Mouse (Mus musculus): ENCODE data around the gene Itih5.

Gene Itih5

DNA sequence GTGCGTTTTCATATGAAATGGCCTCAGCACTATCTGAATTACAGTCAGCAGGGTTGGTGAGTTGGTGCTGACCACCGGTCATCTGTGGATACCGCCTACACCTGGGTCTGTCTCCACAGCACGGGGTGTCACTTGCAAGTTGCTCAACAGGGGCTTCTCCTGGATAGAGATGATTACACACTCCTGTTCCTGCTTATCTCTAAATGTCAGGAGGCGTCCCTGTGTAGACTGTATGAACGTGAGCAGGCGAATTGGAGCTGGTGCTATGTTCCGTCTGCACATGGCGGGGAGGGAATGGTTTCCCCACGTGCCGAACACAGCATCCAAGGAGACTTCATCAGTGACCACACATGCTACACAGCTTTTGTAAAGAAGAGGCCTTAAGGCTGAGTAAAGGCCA is 13.9 kb downstream of the Itih5 start:
- DNase-seq (ENCODE audit: extremely low read depth, low read depth, low spot score), result no peak

DNA sequence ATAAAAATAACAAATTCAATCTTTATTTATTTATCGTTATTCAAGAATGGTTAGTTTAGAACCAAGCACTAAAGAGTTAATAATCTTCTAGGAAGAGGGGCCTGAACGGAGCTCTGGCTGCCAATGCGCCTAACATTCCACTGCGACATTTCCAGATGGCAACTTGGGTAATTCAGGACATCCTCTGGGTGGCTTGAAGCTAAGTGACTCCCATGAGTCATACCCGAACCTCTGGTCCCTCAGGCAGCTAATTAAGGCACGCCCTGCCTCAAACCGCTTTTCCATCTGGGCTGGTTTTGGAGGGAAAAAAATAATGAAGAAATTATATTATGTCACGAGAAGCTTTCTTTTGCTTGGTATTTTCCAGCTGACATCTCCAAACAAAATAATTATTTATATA is 14.6 kb downstream of the Itih5 start:
- DNase-seq (ENCODE audit: extremely low read depth, low read depth, low spot score), result no peak

DNA sequence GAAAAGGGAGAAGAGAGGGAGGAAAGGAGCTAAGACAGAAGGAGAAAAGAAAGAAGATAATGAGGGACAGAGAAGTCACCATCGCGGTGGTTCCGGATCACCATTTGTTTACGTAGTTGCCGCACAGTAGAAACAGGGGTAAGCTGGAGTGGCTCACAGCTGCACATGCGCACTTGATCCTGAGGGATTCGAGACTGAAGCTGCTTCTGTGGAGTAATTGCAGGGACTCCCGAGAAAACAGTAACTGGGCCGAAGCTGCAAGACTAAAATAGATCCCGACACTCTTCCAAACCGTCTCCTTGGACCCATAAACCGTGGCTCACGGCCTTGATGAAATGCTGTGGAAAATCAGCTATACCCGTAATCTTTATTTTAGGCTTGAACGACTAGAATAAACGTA is 16.6 kb downstream of the Itih5 start:
- no peak for DNase-seq (ENCODE audit: extremely low read depth, low read depth, low spot score)

DNA sequence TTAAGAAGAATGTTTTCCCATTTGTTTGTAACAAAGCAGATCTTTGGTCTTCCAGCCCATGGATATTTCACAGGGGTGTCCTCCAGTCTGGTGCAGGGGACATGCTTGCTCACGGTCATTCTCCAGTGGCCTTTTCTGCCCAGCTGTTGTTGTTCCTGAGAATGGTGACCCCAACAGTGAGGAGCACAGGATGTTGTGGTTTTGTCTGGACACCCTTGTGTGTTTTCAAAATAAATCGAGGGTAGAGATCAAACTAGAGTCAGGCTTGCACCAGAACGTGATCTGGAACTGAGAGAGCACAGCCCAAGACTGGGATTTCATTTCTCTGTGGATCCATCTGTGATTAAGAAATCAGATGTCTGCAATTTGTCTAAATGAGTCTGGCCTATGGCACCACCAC is 40.2 kb downstream of the Itih5 start:
- no peak for DNase-seq (ENCODE audit: extremely low read depth, low read depth, low spot score)

DNA sequence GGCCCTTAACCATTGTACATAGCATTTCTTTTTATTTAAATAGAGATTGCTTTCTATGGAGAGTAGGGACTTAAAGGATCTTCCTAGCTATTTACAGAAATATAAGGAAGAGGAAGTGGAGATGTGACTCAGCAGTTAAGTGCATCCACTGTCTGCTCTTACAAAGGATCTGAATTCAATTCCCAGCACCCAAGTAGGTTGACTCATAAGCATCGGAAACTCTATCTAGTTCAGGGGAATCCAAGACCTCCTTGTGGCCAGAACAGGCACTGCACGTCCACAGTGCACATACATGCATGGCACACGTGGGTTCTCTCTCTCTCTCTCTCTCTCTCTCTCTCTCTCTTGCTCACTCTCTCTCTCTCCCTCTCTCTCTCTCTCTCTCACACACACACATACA is 41.8 kb downstream of the Itih5 start:
- no peak for DNase-seq (ENCODE audit: extremely low read depth, low read depth, low spot score)

DNA sequence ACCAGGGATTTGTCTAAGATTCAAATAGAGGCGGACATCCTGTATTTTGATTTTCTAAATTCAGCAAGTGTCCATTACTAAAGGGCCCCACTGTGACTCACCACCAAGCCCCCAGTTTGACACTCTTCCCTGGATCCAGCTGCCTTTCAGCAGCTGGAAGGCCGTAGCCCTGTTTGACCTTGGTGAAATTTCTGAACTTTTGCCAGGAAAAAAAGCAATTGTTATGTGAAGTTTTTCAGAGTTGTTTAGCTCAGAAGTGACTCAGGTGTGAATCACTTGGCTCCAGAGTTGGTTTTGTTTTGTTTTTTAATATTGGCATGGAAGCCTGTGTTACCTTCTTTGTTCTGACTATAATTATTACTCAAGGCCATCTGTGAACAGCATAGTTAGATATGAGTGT is 46.0 kb downstream of the Itih5 start:
- no peak for DNase-seq (ENCODE audit: extremely low read depth, low read depth, low spot score)

DNA sequence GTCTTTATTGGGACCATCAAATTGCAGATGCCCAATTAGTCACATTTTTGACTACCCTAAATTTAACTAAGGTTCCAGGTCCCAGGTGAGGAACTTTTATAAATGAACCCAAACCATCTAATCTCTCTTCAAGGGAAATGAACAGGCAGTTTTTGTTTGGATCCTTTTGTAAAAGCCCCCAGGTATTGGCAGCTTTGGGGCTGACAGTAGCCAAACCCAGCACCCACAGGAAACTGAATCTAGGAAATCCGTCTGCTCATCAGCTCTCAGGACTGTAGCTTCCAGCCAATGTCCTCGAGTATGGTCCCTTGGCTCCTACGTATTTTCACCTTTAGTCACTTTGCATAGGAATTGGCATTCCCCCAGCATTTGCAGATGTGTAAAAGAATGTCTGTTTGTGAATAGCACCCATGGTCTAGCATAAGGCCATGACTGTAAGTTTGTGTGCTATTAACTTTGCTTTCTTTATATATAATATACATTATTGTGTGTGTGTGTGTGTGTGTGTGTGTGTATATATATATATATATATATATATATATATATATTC is 47.4 kb downstream of the Itih5 start:
- no peak for DNase-seq (ENCODE audit: extremely low read depth, low read depth, low spot score)

DNA sequence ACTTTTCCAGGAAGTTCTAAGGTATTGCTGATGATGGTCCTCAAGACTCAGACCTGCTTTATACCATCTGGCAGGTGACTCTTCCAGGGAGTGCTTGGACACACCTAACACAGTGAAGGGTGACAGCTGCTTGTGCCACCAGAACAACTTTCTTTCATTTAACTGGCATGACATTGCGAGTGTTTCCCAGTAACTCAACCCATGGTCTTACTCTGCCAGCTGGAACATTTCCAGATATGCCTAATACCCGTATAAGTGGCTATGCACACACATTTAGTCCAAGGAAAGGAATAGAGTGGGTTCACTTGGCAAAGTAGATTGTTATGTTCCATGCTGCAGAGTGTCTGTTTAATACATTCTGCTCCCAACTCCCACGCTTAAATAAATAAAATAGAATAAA is 50.9 kb downstream of the Itih5 start:
- no peak for DNase-seq (ENCODE audit: extremely low read depth, low read depth, low spot score)

DNA sequence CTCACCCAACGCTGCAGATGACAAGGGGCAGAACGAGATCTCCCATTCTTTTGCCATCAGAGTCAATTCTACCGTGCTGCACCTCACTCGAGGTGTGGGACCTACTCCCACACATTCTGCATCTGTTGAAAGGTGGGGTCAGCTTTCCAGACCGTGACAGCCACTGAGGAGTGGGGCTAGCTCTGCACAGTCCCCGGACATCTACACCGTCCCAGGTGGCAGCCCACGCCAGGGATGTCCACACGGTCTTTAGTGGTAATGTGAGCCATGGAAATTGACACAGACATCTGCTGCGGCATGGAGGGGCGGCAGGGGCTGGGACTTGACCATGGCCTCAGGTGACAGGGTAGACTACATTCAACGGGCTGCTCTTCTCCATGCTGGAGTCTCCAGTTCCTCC is 60.1 kb downstream of the Itih5 start:
- DNase-seq (ENCODE audit: extremely low read depth, low read depth, low spot score), result no peak

DNA sequence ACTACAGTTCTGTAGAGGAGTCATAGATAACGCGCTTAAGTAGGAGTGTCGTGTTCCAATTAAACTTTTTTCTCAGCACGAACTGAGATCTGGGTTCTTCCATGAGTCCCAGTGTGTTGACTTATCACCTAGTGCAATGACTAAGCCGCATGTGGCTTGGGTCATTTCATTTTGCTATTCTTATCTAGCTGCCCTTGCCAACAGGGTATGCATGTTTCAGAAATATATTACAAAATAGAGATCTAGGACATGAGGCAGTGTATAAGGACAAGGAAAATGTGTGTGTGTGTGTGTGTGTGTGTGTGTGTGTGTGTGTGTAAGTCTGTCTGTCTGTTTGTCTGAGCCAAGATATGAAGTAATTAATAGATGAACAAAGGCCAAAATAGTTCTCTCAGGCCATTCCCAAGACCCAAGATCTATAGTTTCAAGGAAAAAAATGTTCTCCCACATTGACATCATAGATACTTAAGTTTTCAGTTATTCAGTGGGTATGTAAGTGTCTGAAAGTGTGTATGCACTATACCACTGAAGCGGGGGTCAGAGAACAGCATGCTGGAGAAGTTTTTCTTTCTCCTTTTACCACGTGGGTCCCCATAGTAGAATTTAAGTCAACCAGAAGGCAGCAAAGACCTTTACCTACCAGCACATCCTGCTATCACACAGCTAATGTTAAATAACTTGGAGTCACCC is 62.6 kb downstream of the Itih5 start:
- no peak for DNase-seq (ENCODE audit: extremely low read depth, low read depth, low spot score)

DNA sequence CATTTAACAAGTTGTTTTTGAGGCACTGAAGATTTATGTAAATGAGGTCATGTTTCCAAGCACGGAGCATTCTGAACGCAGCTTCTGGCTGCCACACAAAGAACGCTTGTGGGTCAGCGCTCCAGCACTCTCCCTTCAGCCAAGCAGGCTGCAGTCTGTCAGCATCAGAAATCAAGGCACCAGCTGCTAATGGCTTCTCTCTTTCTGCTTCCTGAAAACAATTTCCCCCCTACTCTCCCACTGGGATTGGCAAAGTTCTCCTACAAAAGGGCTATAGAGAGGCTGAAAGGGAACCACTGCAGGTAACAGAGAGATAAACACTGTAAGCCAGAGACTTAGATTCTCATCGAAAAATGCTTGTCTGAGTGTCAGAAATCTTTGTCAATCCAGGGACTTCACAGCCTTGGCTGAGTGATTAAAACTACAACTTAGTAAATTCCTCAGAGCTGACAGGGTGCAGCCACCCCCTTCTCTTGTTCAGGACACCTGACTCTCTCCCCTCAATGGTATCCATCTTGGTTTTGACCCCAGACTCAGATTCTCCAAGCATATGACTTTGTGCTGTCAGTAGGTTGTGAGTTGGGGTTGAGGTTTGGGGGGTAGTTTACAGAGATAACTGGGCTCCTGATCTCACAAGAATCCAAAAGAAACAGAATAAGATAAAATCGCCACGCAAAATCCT is 63.3 kb downstream of the Itih5 start:
- DNase-seq (ENCODE audit: extremely low read depth, low read depth, low spot score), result no peak

DNA sequence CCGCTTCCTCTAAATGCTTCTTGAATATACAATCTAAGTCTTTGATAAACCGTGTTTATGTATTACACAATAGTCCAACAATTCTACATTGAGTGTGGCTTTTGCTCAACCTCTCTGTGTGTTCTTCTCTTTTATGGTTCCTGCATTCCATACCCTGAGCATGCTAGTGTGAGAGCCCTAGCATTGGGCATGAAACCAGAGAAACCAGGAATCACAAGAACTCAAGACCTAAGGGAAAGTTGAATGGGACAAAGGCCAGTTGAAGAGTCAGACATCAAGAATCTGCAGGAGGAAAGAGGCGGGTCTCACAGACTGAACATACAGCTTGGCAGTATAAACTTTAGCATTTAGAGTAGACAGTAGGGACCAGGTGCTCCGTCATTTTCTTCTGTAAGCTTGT is 68.5 kb downstream of the Itih5 start:
- DNase-seq (ENCODE audit: extremely low read depth, low read depth, low spot score), result no peak

DNA sequence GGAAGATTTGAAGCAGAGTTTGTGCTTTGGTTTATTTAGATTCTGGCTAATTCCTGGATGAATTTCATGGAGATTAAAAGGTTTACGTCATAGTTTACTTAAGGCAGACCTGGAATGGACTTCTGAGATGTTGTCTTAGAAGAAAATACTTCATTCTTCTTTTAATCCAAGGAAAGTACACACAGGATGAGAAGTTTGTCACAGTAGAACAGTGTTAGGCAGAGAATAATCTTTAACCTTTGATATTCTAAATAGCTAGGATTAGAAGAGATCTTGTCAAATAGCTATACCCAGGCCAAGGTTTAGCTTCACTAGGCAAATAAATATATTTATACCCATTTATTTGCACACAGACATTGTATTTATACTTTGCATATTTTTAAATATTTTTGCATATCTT is 73.5 kb downstream of the Itih5 start:
- DNase-seq (ENCODE audit: extremely low read depth, low read depth, low spot score), result no peak

DNA sequence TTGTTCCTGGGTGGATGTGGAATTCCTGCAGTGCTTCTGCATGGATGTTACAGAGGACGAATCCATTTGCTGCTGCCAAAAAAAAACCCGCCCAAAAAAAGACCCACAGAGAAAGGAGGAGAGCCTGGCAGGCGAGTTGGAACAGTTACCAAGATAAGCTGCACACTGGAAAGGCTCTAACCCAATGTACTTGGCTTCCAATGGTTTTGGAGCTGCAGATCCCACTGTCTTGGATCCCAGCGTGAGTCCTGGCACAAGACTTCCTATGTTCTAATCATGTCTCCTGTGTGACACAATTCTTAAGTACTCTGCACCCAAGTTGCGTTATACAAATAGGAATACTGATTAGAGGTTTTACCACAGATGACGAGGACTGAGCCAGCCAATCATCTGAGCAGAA is 78.6 kb downstream of the Itih5 start:
- DNase-seq (ENCODE audit: extremely low read depth, low read depth, low spot score), result no peak

DNA sequence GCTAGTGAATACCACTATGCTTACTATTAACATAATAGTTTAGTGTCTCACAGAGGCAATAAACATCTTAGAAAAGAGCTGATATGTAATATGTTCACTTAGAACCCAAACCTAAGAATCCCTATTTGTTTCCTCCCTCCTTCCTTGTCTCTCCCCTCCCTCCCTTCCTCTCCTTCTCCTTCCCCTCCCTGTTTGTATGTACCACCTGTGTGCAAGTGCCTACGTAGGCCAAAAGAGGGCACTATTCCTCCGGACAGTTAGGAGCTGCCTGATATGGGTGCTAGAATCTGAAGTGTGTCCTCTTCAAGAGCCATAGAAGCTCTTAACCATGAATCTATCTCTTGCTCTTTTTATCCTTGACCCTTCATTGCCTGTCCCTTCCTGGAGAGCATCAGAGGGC is 83.2 kb downstream of the Itih5 start:
- DNase-seq (ENCODE audit: extremely low read depth, low read depth, low spot score), result no peak

DNA sequence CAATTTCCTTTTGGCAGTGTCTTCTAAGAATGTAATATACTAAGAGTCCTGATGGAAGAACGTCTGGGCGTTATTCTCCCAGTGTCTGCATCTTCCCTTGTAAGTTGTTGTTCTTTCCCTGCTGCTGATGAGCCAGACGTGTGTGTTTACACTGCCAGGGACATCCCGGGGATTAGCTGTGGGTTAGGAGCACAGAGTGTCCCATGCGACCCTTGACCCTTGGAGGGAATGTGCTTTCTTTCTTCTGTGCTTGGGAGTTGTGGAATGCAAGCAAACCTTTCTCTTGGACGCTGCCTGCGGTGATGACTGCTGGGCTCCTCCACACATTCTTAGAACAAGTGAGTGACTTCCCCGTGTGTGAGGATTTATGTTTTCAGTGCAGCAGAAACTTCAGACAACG is 89.6 kb downstream of the Itih5 start:
- no peak for DNase-seq (ENCODE audit: extremely low read depth, low read depth, low spot score)

DNA sequence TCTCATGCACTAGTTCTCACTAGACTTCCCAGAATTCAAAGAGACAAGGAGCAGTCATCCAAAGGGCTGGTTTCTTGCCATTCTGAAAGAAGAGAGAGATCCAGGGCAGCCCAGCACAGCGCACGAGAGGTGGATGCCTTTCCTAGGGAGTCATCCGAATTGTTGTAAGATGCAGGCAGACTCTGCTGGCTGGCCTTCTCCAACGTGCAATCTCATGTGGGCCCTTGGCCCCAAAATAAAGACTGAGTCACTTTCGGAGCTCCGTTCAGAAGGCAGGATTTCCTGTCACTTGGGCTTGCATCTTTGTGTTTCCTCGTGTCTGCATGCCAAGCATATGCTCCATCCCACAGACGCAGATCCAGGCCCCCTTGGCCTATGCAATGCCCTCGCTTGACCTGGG is 97.1 kb downstream of the Itih5 start:
- no peak for DNase-seq (ENCODE audit: extremely low read depth, low read depth, low spot score)

DNA sequence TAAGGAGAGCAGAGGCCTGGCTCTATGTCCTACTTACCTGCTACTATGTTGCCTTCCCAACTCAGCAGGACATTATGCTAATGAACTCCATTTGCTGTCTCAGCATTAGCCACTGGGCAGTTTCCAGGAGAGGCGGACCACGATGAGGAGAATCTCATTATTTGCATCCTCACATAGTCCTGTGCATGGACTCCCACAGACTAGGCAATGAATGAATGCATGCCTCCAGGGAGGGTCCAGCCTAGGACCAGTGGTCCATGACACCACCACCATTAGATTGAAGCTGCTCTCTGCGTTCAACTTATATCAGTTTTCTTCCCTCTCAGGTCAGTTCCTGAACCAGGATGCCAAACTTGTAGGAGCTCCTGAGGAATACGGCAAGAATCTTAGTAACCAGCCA is 97.6 kb downstream of the Itih5 start:
- DNase-seq (ENCODE audit: extremely low read depth, low read depth, low spot score), result no peak

DNA sequence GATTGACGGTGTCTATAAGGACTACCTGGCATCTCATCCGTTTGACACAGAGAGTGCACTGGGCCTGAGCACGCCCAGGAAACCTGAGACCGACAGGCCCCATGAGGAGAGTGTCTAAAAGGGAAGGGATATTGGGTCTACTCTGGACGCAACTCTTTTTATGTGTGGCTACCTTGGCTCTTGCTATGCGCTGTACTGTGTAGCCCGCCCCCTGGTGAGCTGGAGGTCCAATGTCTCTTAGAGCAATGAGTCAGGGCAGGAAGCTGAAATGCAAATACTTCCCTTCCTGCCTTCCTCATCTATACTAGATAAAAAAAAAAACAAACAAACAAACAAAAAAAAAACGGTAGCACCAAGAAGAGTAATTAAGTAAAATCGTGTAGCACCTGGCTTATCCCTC is 98.1 kb downstream of the Itih5 start:
- DNase-seq (ENCODE audit: extremely low read depth, low read depth, low spot score), result no peak

DNA sequence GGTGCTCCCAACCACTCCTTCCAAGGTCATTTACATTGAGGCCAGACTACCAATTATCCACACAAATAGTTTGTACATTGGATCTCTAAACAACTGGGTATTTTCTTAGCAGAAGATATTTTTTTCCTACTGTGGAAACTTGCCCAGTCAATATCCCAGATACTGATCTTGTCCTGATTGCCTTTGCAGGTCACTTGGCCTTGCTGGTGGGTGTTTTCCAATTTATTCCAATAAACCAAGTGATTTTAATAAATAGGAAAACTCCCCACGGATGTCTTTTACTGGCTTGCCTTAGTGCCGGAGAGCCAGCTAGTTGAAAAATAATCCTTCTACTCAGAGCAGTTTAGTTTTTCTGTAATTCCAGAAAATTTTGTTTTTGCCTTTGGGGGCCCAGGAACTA is 98.6 kb downstream of the Itih5 start:
- no peak for DNase-seq (ENCODE audit: extremely low read depth, low read depth, low spot score)

DNA sequence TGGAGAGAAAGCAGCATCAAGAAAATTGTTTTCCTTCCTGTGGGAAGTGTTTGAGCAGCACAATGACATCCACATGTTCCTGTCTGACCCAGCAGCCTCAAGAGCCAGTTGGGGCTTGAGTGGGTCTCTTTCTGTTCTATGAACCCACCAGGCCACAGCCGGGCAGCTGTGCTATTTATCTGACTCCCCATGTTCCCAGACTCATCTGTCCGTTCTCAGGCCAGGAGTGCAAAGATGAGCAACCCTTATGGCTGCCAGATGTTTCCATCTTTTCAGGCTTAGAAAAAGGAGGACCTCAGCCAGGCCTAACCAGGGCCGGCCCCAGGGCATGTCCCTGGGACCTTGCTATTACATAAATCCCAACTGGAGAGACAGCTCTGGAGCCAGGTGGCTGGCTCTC is 100.0 kb downstream of the Itih5 start:
- no peak for DNase-seq (ENCODE audit: extremely low read depth, low read depth, low spot score)

DNA sequence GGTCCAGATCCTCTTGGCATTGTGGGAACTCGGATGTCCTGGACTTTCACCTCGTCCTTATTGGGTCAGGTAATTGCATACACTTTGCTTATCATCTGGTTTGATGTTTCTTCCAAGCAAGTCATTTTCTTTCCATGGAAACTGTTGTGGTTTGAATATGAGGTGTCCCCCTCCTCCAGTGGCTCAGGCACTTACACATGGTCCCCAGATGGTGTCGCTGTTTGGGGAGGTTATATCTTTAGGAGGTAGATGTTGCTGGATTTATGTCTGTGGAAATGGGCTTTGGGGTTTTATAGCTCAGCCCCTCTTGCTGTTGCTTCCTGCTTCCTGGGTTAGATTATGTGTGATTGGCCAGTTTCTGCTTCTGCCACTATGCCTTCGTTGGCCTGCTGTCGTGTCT is 103.6 kb downstream of the Itih5 start:
- no peak for DNase-seq (ENCODE audit: extremely low read depth, low read depth, low spot score)

DNA sequence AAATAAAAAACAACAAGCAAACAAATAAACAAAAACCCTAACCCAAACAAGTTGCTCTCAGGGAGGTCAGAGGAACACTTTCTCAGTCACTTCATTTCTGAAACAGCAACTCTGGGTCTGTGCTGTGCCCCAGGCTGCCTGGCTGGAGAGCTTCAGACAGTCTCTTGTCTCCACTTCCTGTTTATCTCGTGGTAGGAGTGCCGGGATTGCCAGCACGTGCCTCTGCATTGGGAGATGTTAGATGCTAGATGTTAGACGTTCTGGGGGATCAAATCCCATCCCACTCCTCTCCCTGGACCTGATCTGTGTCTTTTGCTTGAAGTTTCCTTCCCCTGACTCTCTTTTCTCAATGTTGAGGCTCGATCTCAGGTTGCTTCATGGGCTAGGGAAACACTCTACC is 104.9 kb downstream of the Itih5 start:
- DNase-seq (ENCODE audit: extremely low read depth, low read depth, low spot score), result no peak

Measured in fat pad, adult 2 months (tissue).